Mouse (Mus musculus) erythroblast, embryonic 14.5 days (primary cell): ENCODE data around the gene Tenm2.

Experiments
- GATA1 ChIP-seq: IDR thresholded peaks from 2 replicates; pipeline ENCODE4 v1.6.1; 2012; ENCODE audit warnings: low read length, inconsistent platforms, mixed read lengths
- TAL1 ChIP-seq: IDR thresholded peaks from 3 replicates; pipeline ENCODE4 v1.6.1; 2012; ENCODE audit warnings: low read length, inconsistent platforms, mixed read lengths

GRCm38 (mm10) chr11:35995310-35995709 lies 1240.5 kb downstream of the Tenm2 start:
- TF ChIP-seq TAL1 (no peak), GATA1 (no peak)
